Mouse (Mus musculus): ENCODE results near the gene Cyp1a2.
"Not testable (repeated sequence)": the region's sequence is repeated elsewhere in the genome, so short reads cannot be mapped to it uniquely, and the experiment has no call there.

Cyp1a2 gene

DNA sequence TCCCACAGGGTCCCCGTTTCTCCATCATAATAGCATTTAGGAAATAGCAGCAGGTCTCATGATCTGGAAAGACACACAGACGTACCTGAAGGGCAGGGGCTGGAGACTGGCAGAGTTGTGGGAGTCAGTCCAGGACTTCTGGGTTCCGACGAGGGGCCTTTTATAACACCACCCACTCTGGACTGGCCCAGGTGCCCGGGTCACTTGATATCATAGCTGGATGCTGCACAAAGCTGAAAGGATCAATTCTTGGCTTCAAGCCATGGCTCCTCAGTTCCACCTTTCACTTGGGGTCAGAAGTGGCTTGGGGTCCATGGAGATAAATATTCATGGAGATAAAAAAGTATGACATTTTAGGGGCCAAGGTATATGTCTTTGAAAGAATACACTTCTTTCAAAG, at the start of gene Cyp1a2:
Cyp1a2 (minus strand) TSS at position 184 of the 400 bp plus-strand sequence.
- DNase-seq (ENCODE audit: low read depth), result no peak

GRCm38 (mm10) chr9:57728312-57728711, 44.8 kb upstream of the Cyp1a2 start:
- peak; percentile 27 for DNase-seq (ENCODE audit: low read depth)

- no peak for DNase-seq (ENCODE audit: low read depth)
Measured at GRCm38 (mm10) chr9:57724701-57725100, 41.2 kb upstream of the Cyp1a2 start.

GRCm38 (mm10) chr9:57723796-57724195, 40.3 kb upstream of the Cyp1a2 start:
- DNase-seq (ENCODE audit: low read depth), result no peak

DNA sequence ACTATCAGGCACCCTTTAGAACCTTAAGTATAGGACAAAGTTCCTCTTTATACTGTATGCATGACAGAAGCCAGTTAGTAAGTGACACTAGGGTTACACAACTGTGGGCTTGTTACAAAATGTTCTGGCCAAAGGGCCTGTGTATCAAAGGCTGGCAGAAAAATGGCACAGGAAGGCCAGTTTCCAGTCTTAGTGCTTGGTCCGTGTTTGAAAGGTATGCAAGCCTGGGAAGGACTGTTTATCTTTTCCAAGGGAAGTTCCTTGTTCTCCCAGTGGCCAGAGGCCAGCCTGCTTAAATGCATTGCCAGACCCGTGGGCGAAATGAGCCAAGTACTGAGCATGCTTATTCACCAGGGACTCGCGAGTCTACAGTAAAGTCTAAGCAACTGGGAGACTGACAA, 39.8 kb upstream of the Cyp1a2 start:
- no peak for DNase-seq (ENCODE audit: low read depth)

- DNase-seq (ENCODE audit: low read depth), result no peak
Measured at GRCm38 (mm10) chr9:57722371-57722770, 38.9 kb upstream of the Cyp1a2 start.

DNA sequence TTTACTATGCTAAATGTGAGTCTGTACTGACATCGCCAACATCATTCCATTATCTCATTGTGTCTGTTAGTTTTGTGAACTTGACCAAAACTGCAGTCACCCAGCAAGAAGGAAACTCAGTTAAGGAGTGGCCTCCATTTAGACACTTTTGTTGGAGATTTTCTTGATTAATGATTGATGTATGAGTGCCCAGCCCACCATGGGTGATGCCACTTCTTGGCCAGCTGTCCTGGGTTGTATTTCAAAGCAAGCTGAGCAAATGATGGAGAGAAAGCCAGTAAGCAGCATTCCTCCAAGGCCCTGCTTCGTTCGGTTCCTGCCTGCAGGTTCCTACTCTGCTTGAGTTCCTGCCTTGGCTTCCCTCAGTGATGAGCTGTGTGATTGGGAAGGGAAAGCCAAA, 37.2 kb upstream of the Cyp1a2 start:
- no peak for DNase-seq (ENCODE audit: low read depth)

- DNase-seq (ENCODE audit: low read depth), result no peak
Measured at GRCm38 (mm10) chr9:57718408-57718807, 34.9 kb upstream of the Cyp1a2 start.

GRCm38 (mm10) chr9:57712194-57712593, 28.7 kb upstream of the Cyp1a2 start:
- peak; percentile 28 for DNase-seq (ENCODE audit: low read depth)

DNA sequence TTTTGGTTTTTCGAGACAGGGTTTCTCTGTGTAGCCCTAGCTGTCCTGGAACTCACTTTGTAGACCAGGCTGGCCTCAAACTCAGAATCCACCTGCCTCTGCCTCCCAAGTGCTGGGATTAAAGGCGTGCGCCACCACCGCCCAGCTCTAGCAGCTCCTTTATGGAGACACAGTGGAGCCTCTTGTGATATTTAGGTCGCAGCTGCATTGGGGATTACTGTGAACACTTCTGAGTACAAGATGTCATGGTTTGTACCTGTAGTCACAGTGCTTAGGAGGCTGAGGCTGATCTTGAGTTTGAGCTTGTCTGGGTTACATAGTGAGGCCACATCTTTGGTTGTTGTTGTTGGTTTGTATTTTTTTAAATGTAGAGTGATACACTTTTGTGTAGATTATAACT, 26.7 kb upstream of the Cyp1a2 start:
- not testable (repeated sequence) for DNase-seq (ENCODE audit: low read depth)

GRCm38 (mm10) chr9:57708720-57709274, 25.3 kb upstream of the Cyp1a2 start:
- peak; percentile 59 for DNase-seq (ENCODE audit: low read depth)

DNA sequence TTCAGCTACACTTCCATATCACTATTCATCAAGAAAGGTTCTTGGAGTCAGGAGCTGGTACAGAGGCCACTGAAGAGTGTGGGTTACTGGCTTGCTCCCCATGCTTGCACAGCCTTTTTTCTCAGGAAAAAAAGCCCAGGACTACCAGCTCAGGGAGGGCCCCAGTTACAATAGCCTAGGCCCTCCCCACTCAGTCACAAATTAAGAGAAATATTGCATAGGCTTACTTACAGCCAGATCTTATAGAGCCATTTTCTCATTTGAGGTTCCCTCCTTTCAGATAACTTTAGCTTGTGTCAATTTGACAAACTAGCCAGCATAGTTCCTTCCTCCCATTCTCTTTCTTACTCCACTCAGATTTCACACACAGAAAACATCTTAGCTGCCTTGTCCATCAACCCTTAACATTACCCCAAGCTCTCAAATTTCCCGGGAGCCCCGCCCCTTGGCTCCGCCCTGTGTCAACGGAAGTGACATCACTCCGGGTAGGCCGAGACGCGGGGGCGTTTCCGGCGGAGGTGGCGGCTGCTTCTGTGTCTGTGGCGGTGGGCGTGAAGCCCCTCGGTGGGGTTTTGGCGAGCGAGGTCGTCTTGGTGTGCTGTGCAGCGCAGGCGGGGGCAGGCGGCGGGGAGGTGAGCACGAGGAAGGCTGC, 24.7 kb upstream of the Cyp1a2 start, which contains the start of gene Edc3:
Edc3 (plus strand) TSS at position 473 of the 652 bp plus-strand sequence.
- DNase-seq (ENCODE audit: low read depth), result peak; percentile 92

GRCm38 (mm10) chr9:57706496-57706895, 23.0 kb upstream of the Cyp1a2 start:
- DNase-seq (ENCODE audit: low read depth), result no peak

- DNase-seq (ENCODE audit: low read depth), result no peak
Measured at GRCm38 (mm10) chr9:57698466-57699150, 15.1 kb upstream of the Cyp1a2 start.

- DNase-seq (ENCODE audit: low read depth), result no peak
Measured at GRCm38 (mm10) chr9:57697380-57697779, 13.9 kb upstream of the Cyp1a2 start.

DNA sequence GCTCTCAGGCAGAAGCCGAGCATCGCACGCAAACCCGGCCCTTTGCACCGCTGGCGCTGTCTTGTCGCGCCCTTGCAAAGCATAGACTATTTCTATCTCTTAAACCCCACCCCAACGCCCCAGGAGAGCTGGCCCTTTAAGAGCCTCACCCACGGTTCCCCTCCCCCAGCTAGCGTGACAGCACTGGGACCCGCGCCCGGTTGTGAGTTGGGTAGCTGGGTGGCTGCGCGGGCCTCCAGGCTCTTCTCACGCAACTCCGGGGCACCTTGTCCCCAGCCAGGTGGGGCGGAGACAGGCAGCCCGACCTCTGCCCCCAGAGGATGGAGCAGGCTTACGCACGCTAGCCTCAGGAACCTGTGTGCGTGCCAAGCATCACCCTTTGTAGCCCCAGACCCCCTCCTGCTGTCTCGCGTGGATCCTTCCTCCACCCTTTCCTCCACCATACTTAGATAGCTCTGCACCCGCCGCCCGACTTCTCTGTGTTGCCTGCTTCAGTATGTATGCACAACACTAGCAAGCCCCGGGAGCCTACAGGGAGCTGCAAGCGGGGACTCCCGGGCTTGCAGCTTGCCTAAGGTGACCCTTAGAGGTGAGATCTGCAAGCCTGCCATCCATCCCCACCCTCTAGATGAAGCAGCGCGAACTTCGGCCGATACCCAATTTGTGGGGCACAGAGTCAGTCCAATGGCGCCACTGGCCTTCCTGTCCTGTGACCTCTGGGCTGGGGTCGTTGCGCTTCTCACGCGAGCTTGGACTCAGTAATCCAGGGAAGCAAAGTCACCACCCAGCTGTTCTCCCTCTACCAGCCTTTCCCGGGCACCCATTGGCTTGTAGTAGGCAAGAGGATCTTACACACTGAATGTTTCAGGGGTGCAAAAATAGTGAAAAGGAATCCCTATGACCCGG, 13.1 kb upstream of the Cyp1a2 start:
- peak; percentile 27 for DNase-seq (ENCODE audit: low read depth)

DNA sequence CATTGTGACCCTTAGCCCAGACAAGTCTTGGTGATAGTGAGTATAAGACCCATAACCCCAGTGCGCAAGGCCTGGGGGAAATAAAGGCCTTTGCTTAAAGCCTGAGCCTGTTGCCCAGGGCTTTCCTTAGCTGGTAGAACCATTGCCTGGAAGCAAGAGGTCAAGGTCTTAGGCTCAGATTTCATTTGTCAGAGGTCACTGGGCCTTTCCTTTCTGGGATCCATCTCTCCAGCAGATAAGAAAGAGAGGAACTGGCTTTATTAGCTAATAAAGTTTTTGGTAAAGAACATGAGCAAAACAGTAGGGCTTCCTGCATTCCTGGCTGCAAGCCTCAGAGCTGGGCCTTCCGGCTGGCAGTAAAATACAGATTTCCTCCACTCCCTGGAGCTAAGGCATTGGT, 10.6 kb upstream of the Cyp1a2 start:
- no peak for DNase-seq (ENCODE audit: low read depth)

DNA sequence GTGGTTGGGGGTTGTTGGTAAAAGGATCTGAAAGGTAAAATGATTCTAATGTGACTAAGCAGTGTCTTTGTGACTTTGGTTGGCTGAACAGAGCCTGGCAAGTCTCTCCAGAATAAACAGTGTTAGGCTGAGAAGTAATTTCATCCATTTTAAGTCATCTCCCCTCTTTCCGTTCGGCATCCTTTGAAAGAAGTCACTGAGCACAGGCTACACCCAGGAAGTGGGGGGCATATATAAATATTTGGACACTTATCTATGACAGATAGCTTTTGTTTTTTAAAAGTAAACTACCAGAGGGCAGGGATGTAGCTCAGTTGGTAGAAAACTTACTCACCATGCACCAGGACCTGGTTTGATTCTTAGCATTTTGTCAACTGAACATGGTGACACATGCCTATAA, 5.1 kb upstream of the Cyp1a2 start:
- no peak for DNase-seq (ENCODE audit: low read depth)

- DNase-seq (ENCODE audit: low read depth), result peak; percentile 20
Measured at GRCm38 (mm10) chr9:57688158-57688557, 4.7 kb upstream of the Cyp1a2 start.

DNA sequence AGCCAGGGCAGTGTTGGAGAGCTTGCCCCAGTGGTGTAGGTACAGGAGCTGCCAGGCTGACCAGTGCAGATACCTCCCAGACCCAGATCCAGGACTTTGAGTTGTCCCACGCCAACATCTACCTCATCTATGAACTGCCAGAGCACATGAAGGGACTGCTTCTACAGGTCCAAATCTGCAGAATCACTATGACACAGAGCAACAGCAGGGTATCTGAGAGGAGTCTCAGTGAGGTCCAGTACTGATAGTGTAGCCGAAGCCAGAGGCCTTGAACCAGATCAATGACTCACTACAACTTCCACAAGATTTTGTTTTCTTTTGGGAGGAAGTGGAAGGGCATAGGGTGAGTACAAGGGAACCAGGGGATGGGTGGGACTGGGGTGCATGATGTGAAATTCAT, 4.2 kb upstream of the Cyp1a2 start, which contains the start of gene Cyp1a1:
Cyp1a1 (plus strand) TSS at position 178 of the 400 bp plus-strand sequence.
- no peak for DNase-seq (ENCODE audit: low read depth)

- DNase-seq (ENCODE audit: low read depth), result no peak
Measured at GRCm38 (mm10) chr9:57686011-57686410, 2.5 kb upstream of the Cyp1a2 start.

GRCm38 (mm10) chr9:57681411-57681810, 2.1 kb downstream of the Cyp1a2 start:
- DNase-seq (ENCODE audit: low read depth), result no peak

All from naive thymus-derived CD4-positive, alpha-beta T cell, adult 2 months (primary cell).